Mouse (Mus musculus): ENCODE results near the gene Oas1d.
A peak's percentile ranks its signal among the peaks of the same experiment; 100 is the strongest.
"Not testable (repeated sequence)": the region's sequence is repeated elsewhere in the genome, so short reads cannot be mapped to it uniquely, and the experiment has no call there.

The Oas1d gene

DNA sequence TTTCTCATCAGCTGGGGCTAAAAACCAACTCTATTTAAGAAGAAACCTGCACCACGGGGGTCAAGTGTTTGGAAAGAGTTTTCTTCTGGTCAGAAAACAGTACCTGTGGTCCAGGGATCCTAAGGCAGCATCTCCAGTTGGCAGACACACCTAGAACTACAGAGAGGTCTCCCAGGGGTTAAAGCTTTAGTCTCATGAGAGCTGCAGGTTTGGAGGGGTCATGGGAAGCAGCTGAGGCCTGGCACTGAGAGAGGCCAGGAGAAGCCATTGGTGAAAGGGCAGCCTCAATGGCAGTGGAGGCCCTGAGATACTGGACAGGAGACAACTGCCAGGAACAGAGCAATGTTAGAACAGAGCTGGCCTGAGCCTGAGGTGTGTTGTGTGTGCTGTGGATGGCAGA, 13.7 kb upstream of the Oas1d start:
- no peak for DNase-seq (ENCODE audit: low spot score in 2 of 2)

DNA sequence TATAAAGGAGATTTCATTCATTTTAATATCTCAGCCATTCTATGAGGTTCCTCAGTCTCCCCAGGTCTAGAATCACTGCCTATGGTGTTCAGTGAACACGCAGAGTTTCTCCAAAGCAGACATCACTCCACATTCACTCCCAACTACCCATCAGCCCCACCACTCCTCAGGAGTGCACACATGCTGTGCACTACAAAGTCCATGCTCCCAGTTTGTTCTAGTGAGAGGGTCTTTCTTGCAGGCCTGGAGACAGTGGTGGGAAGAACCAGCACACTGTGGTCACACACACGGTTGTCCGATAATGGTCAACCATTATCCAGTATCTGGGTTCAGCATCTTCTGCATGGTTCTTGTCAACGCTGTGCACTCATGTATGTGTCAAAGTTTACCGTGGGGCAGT, 12.3 kb upstream of the Oas1d start:
- no peak for DNase-seq (ENCODE audit: low spot score in 2 of 2)

DNA sequence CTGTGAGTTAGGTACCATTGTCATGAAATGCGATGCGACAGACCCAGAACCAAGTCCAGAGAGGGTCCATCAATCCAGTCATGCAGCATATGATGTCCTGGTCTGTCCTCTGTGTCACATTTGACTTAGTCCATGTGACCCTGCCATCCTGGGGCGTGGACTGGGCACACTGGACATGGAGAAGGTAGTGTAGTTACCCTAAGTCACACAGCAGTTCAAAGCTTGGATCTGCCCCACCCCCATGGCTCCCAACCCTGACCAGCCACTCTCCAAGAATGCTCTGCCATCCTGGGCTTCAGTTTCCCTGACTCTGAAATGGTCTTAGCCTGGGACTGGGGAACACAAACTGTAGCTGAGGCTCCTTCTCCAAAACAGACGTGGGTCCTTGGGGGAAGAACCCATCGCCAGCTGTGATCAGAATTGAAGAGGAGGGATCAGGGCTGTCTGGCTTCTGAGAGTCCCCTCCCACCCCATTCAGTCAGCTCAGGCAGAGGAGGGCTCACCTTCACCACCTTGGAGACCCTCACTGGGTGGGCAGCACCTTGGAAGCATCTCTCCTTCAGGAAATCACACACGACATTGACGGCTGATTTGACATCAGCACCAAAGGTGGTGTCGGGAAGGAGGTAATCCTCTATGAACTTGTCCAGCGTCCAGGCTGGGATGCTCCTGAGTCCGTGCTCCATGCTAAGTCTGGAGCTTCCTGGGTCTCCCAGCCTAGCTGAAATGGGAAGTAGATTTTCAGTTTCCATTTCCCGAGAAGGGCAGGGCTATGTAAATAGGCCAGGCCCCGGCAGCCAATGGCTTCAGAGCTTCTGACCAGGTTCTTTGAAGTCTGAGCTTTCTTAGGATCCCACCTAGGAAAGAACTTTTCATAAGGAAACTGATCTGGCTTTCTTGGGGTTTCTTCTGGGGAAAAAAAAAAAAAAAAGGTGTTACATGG, 7.3 kb upstream of the Oas1d start, which contains the start of gene Oas1a:
Gene Oas1a, minus strand, starts transcription at position 731 of the 943 bp plus-strand sequence.
- DNase-seq (ENCODE audit: low spot score in 2 of 2) = not testable (repeated sequence)

DNA sequence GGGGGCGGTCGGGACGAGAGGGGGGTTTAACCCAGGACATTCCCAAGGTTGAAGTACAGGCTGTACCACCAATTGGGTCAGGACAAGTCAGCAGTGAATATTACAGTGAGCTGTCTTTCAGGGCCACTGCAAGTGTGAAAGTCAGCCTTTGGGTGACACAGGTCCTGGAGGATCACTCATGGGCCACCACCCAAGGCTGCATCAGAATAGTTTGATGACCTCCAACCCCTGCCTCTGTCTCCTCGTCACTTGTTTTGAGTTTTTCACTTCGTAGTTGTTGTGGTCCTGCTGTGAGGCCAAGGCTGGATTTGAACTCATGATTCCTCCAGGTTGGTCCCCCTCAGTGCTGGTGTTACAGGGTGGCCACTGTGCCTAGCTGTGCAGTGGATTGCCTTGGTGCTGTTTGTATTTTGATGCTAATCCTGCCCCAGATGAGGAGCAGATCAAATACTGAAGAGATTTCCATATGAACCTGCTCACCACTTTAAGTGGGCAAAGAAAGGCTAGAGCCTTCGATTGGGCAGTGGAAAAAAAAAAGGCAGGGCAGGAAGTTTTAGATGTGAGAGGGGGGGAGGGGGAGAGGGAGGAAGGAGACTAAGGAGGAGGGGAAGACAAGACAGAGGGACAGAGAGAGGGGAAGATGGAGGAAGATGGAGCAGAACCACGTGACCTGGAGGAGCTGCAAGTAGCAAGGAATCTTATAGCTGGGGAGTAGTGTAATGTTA, 6.0 kb upstream of the Oas1d start:
- no peak for DNase-seq (ENCODE audit: low spot score in 2 of 2)

DNA sequence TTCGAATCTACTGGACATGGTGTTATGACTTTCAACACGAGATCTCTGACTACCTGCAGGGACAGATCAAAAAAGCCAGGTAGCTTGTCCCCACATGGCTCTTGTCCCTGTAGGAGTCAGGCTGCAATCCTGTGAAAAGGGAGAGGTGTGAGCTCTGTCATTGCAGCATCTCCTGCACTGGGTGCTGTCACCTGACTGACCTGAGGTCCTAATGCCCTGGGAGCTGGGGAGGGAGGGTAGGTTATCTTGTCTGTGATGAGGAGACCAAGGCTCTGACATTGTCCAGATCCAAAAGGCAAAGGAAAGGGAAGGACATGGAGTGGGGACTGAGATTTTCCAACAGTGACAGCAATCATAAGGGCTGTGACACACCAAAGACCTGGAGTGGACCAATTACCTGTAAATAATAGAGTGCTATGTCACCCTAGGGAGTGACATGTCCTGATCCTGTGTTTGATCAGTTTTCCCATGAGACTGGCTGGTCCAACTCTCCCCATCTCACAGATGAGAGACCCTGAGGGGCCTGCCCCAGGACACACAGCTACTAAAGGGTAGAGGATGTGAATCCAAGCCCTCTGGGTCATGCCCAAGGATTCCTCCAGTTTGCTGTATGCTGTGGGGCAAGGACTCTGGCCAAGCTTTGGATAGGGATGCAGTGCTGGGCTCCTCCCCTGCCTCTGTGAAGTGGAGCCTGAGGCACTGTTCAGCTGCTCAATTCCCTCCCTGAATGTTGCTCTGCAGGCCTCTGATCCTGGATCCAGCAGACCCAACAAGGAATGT, 5.0 kb downstream of the Oas1d start:
- DNase-seq (ENCODE audit: low spot score in 2 of 2) = not testable (repeated sequence)

DNA sequence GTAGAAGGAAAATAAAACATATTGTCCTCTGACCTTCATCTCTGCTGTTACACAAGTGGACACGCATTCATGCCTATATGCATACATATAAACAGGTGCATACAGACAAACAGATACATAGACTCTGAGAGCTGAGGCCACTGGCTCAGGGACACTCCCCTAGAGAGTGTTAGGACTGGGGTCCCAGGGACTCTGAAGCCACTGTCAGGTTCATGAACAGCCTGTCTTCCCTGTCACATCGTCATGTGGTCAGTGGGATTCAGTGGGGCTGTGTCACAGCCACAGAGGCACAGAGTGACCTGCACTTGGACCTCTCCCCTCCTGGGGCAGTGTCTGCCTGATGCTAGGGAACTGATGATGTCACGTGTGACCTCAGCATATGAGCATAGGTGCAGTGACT, 6.0 kb downstream of the Oas1d start:
- DNase-seq (ENCODE audit: low spot score in 2 of 2) = peak in 1 of 2 experiments; percentile 0

DNA sequence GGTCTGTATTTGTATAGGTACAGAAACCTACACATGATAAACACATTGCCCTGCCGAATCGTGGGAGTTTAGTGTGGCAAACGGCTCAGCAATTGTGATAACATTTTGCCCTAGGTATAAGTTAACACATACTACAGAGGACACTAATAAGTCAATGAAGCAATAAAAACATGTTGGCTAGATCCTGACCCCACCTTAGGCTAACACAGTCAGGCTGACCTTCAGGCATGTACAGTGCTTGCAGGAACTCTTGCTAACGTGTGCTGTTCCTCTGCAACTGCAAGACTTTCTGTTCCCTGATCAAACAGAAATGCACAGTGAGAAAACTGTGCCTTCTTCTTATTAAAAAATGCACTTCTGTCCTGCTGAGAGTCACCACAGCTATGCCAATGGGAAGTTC, 9.6 kb downstream of the Oas1d start:
- DNase-seq (ENCODE audit: low spot score in 2 of 2) = no peak

DNA sequence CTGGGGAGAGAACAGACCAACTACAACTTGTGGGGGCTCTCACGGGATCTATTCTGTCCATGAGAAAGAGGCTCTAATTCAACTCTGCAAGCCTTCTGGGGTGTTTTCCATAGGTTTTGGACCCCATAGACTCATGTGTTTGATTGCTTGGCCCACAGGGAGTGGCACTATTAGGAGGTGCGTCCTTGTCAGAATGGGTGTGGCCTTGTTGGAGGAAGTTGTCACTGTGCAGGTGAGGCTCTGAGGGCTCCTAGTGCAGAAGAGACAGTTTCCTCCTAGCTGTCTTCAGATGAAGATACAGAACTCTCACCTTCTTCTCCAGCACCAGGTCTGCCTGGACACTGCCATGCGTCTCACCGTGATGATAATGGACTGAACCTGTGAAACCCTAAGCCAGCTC, 10.2 kb downstream of the Oas1d start:
- peak in 1 of 2 experiments; percentile 3 for DNase-seq (ENCODE audit: low spot score in 2 of 2)

DNA sequence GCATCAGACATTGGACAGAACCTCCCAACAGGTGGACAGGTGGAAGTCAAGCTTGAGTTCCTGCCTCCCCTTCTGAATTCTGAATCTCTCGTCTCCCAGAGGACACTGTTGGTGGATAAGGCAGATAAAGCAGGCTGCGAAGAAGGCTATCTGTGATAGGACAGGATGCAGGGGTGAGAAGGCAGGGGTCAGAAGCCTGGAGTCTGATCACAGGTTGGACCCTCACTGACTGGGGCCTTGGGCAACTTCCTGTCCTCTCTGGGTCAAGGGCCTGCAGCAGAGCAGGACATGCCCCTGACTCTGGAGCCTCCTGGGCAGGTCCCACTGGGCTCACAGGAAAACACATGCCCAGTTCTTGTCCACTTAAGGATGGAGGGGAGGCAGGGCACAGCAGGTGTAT, 12.0 kb downstream of the Oas1d start:
- DNase-seq (ENCODE audit: low spot score in 2 of 2) = not testable (repeated sequence)

DNA sequence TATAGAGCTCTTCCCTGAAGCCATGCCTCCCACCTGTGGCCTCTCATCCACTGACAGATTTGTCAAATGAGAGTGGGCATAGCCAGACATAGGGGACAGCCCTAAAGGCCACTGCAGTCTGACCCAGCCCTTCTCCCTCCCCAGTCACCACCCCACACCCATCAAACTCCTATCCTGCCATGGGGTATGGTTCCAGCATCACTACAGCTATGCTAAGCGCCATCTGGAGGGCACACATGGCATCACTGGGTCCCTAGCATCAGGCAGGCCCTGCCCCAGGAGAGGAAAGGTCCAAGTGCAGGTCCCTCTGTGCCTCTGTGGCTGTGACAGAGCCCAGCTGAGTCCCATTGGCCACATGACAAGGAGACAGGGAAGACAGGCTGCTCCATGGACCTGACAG, 12.7 kb downstream of the Oas1d start:
- no peak for DNase-seq (ENCODE audit: low spot score in 2 of 2)

DNA sequence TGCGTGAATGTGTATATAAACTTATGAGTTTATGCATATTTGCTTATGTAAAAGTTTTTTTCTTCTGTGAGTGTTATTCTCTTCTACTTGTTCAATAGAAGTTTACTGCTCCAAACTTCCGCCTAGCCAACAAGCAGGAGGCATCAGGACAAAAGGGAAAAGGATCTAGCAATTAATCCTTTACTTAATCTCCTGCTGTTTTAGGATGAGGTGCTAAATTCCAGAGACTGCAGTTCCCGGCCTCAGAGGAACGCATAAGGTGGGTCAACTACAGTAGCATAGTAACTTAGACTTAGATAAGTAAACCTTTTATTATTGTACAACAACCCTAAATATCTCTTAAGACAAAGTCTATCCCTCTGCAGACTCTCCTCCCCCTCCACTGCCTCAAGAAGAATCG, 19.6 kb downstream of the Oas1d start:
- no peak for DNase-seq (ENCODE audit: low spot score in 2 of 2)

DNA sequence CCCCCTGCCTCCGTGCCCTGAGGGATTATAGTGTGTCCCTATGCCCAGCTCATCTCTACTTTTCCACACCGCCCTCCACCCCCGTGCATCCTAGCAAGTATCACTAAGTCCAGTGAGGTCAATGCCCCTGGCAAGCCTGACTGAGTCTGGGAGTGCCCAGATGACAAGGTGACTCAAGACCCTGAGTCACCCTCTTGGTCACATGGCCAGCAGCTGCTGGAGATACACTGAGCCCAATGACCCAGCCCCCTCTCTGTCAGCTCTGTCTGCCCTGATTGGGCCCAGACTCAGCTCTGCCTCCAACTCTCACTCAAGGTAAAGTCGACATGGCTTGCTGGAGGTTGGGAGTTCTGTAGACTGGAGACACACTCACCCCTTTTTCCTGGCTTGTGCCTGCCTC, 23.5 kb downstream of the Oas1d start:
- no peak for DNase-seq (ENCODE audit: low spot score in 2 of 2)

DNA sequence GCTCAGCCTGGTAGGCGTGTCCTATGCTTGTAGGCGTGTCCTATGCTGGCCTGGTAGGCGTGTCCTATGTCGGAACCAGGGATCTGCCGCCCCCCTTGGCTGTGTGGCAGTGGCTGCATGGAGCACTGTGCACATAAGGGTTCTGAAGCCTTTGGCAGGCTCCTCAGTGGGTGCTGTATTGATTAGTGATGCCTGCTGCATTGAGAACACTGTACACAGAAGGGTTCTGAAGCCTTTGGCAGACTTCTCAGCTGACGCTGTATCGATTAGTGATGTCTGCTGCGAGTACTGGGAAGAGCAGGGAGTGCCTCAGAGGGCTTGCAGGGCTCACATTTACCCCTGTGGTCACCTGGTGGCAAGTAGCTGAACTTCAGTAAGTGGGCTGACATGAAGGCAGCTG, 24.2 kb downstream of the Oas1d start:
- no peak for DNase-seq (ENCODE audit: low spot score in 2 of 2)

DNA sequence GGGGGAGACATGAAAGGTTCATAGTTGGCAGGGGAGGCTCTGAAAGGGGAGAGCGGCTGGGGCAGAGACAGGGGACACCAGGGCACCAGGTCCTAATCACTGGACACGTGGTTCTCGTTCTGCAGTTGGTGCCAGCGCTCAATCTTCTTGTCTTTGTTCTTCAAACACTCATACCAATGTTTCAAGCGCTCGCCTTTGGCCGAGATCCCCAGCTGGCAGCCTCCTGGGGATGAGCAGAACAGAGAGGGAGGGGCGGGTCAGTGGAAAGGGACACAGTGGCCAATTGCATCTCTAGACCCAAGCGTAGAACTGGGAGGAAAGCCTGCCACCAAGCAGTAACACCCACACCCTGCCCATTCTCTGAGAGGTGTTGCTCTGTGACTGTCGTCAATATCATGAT, 27.7 kb downstream of the Oas1d start:
- no peak for DNase-seq (ENCODE audit: low spot score in 2 of 2)

DNA sequence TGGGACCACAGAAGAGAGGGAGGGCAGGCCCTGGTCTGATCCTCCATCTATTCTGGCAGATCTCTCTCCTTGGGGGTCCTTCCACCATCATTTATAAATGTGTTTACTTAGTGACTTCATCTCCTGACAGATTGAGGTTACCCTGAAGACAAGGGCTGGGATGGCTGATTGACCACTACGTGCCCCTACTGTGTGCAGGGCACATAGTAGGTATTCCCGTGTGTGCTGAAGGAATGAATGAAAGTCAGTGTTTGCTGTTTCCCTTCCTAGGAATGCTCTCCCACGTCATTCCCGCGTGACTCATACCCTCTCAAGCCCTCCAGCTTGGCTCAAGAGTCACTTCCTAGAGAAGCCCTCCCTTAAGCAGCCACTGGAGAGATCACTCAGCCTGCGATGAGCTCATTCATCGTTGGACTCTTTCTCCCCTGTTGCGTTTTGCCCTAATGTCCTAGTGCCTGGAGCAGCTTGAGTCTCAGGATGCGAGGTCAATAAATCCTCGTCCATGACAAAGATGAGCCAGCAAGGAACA, 38.0 kb downstream of the Oas1d start:
- DNase-seq (ENCODE audit: low spot score in 2 of 2) = no peak

DNA sequence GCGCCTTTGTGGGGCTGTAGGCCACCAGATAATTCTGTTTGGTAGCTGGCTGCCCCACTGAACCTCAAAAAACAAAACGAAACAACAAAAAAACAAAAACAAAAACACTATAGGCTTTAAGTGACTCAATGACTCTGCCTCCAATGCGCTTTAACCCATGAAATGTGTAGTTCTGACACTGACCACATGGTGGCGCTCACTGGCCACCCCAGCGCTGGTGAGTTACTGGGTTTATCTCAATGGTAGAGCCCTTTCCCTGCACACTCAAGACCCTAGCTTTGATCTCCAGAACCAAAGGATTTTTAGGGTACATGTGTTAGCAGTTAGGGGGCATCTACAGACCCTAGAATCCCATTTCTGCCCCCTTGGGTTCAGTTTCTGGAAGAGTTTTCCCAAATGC, 39.6 kb downstream of the Oas1d start:
- DNase-seq (ENCODE audit: low spot score in 2 of 2) = peak in 1 of 2 experiments; percentile 13

DNA sequence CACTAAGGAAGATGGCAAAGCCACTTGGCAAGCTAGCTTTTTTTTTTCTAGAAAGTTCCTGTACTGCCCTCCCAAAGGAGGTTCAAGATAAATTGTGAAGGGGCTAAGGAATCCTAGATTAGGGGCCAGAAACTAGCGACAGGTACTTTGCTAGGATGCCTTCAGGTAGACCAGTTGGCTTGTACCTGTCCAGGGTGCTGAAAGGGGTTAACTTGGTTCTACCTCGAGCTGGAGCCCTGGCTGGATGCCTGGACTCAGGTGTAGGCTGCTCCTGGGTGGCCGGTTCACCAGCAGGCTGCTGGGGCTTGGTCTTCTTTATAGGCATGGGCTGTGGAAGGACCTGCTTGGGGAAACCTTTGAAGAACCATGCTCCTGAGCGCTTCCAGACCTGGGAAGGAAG, 46.7 kb downstream of the Oas1d start:
- no peak for DNase-seq (ENCODE audit: low spot score in 2 of 2)

DNA sequence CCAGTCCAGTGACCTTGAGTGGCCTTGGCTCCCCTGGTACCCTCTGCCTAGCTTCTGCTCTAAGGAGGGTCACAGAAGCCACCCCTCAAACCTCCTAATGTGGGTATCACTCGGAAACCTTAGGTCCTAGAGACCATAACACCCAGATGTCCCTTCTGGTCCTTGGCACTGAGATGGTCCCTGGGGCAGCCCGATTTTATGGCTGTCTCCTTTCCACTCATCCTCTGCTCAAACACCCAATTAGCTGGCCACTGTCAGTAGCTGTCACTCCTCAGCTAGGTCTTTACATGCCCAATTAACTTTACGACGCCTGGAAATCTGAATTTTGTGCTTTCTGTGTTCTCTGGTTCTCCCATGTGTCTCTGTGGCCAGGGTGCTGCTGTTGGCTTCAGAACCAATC, 51.8 kb downstream of the Oas1d start:
- DNase-seq (ENCODE audit: low spot score in 2 of 2) = no peak

DNA sequence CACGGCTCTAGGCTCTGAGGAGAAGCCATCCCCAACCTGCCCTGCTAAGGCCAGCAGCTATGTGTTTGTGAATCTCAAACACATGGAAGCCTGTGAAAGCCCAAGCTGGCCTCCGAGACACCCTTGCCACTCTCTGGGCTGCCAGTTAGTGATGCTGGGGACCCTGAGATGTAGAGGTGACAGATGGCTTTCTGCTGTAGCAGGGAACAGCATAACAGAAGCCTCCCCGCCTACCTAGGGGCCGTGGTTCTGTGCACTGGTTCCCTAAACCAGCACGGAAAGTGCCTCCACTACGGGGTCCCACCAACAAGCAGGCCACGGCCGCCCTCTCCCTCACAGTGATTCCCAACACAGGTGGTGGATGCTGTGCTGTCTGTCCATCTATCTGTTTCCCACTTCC, 52.6 kb downstream of the Oas1d start:
- no peak for DNase-seq (ENCODE audit: low spot score in 2 of 2)

DNA sequence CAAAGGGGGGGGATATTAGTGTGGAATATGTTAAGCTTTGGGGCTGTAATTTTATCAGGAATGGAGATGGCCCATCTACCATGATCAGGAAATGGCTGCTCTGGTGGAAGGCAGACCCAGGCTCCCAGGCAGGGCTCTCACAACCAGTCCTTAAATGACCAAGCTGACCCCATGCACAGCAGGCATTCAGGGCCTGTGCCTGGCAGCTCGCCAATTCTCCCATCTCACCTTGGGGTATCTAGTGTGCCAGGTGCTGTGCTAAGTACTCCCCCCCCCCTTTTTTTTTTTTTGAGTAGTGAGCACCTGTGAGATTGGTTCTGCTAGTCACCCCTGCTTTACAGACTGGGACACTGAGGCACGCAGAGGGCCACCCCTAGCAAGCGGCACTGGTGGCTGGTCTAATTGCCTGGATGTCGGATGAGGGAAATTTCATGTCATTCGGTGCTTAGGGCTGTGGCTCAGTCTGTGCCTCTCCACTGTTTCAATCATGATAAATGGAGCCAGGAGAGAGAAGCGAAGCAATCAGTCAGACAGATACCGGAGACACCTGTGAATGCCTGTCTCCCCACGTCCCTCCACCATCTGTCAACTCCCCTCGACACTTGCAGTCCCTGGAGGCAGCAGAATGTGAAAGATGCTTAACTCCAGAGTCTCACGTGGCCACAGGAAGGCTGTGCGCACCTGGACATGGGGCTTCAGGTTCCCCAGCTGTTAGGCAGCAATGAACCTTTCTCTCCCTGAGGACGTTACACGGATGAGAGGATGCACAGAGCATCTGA, 53.2 kb downstream of the Oas1d start:
- DNase-seq (ENCODE audit: low spot score in 2 of 2) = no peak

DNA sequence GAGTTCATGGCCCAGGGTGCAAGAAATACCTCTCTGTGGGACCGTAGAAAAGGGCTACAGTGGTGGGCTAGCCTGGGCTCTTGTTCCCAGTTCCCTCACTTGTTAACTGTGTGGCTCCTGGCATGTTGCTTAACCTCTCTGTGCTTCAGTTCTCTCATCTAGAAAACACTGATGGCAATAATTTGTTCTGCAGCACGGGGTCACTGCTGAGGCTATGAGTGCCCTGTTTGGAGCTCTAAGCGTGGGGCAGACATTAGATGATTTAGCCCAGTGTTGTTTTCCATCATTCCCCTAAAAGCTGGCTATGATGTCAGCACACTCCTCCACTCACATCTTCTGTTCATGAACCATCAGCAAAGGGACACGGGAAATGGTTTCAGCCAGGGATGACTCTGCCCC, 53.8 kb downstream of the Oas1d start:
- DNase-seq (ENCODE audit: low spot score in 2 of 2) = no peak
